Mouse (Mus musculus): ENCODE measurements at regions not wholly inside any gene's neighbourhood (a gene's known extent, or its start where the extent isn't known, plus 50 kb on each side); places are given as distances from the start of the nearest gene placed in this dataset.
A peak's percentile ranks its signal among the peaks of the same experiment; 100 is the strongest.

DNA sequence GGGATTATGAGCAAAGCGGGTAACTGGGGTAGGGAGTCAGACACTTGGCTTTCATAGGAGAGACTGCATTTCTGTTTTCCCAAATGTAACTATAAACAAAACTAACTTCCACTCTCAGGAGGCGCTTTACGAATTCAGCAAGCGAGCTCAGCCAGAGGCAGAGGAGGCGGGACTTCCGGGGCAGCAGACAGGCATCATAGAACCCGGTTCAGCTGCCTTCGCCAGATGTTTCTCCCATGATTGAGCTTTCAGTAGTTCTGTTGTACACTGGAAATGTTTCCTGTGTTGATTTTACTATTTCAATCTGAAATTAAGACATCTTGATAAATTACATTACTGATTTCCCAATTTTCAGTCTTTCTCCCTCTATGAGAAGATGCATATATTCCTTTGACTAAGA is 92.9 kb downstream of the Zfp365 start:
- DNase-seq (ENCODE audit: low read depth, low spot score), result no peak

DNA sequence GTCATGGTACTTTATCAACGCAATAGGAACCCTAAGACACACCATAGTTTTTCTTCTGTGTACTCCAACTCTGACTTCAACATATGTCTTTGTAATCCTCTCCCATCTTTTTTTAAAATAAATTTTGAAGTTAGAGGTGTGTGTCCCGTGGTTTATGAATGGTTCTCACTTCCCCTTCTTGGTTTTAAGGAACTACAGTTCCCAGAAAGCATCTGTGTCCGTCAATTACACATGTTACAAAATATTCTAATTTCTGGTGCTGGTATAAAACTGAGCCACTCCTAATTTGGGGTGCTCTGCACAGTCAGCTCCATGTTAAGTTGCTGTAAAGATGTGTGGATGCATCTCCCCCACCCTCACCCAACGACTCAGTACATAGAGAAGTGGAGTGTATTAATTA is 98.6 kb downstream of the Zfp365 start:
- DNase-seq (ENCODE audit: low read depth, low spot score), result no peak

DNA sequence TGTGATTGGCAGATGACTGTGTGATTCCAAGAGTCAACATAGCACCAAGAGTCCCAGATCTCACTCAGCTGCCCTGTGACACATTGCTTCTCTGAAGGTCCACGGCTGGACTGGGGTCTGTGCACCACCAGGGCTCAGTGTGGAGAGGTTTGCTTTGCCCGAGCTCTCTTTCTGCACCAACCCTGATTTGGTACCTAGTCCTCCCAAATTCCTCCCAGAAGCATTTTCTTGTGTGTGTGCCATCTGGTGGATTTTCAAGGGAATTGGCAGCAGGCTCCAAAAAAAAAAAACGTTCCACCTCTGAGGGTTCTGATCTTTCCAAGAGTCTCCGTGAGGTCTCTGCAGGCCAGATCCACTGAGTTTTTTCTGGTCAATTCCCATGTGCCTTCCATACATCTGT is 107.3 kb downstream of the Zfp365 start:
- DNase-seq (ENCODE audit: low read depth, low spot score), result peak; percentile 54

DNA sequence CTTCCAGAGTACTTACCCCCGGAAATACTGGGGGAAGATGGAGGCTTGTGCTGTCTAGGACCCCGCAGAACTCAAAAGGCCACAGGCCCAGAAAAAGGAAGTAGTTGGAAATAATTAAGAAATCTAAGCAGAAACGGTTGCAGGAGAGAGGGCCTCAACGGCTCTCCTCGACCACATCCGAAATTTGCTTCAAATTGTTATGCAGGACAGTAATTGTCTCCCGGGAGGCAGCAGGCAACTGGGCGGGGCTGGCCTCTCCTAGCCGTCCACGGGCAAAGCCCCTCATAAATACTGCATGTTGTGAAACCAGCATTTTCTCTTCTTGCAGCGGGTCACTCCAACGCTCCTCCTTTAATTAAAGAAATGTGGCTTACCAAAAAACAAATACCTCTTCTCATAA is 107.8 kb downstream of the Zfp365 start:
- no peak for DNase-seq (ENCODE audit: low read depth, low spot score)

DNA sequence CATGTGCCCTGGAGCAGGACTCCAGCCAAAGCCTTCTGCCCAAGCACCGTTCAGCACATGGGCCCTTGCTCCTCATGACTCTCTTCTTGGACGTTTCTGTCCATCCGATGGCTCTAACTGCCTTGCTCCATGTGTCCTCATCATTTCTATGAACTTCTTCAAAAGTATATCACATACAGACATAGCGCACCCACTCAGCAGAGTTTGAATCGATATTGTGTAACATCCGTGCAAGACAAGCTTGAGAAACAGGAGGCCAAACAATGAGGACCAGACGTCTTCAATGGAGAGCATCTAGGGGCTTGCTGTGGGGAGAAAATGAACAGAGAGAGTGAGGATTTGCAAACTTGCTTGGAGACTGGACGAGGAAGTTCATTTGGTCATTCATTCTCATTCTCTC is 110.3 kb downstream of the Zfp365 start:
- no peak for DNase-seq (ENCODE audit: low read depth, low spot score)

DNA sequence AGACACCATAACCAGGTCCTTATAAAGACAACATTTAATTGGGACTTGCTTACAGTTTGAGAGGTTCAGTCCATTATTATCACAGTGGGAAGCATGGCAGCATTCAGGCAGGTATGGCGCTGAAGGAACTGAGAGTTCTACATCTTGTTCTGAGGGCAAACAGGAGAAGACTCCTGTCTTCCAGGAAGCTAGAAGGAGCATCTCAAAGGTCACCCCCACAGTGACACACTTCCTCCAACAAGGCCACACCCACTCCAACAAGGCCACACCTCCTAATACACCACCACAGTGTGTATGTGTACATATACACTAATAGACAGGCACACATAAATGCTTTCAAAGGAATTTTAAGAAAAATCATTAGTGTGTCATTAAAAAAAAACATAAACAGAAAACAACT is 110.8 kb downstream of the Zfp365 start:
- DNase-seq (ENCODE audit: low read depth, low spot score), result no peak

DNA sequence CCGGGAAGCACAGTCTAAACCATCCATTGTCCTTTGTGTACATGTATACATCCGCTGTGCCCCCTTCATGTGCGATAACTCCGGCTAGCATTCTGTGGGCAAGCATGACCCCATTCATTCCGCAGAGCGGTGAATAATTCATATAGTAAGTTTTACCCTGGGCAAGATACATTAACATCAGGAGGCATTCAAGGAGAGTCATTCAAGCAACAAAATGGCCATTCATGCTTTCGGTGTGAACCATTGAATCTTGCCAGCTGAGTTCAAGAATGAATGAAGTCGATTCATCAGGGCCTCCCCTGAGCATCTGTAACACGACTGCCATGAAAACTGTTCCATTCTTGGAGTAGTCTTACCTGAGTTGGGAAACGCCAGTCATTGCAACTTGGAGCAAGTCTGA is 113.5 kb downstream of the Zfp365 start:
- no peak for DNase-seq (ENCODE audit: low read depth, low spot score)

DNA sequence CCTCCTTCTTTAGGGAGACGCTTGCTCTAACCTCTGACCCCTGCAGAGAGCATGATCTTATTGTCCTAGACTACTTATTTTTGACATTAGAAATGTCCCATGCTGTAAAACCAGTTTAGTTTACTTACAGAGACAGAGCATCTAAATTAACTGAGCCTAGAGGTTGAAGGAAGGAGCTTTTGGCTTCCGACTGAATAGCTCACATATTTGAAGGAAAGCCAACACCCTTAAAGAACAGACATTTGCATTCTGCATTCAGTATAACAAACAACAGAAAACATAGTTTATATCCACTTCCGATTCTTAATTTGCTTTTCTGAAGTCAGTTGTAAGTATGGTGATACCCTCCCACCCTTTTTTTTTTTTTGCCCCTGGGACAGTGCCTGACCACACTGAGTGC is 119.3 kb downstream of the Zfp365 start:
- no peak for DNase-seq (ENCODE audit: low read depth, low spot score)

DNA sequence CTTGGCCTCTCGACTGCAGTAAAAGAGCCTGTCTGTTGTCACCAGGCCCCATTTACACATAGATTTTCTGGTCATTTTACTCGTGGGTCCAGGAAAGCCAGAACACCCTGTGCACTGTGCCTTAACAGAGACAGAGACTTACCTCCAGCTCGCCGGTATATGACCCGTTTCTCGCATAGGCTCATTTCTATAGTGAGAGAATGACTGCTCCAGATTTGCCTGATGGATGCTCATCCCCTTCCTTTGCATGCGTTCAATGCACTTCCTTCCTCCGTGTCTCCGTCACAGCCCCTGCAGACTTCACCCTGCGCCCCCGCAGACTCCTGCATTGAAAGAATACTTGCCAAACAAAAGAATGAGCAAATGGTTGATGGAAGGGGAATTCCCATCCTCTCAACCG is 122.8 kb downstream of the Zfp365 start:
- DNase-seq (ENCODE audit: low read depth, low spot score), result no peak

DNA sequence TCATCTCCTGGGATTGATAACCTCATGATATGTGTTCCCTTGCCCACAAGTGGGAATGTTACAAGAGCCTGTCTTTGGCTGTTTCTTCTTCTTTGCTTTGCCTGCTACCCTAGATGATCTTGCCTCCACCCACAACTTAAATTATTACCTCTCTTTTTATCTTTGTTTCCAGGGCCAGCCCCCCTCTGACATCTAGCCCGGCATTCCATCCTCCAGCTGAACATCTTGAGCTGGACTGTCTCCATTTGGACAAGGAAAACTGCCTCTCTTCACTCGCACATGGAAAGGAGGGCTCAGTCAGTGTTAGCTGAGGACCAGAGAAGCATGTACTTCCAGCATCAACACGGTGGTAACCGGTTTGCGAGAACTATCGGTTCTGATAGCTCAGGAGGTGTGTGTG is 124.3 kb downstream of the Zfp365 start:
- no peak for DNase-seq (ENCODE audit: low read depth, low spot score)

DNA sequence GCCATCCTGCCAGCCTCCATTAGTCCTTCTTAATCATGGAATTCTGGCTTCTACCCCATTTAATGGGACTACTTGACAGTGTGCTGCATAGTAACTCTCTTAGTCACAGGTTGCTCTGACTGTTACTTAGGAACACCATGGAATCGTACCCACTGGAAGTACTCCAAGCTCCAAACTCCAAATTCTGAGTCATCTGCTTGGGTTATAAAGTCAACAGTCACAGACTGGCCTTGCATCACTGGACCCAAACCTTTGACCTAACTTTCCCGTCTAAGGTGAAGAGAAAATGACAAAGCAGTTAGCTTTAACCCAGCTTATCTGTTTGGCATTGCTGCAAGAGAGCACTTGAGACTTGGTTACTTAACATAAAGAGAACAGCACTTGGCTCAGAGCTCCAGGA is 126.9 kb downstream of the Zfp365 start:
- no peak for DNase-seq (ENCODE audit: low read depth, low spot score)

DNA sequence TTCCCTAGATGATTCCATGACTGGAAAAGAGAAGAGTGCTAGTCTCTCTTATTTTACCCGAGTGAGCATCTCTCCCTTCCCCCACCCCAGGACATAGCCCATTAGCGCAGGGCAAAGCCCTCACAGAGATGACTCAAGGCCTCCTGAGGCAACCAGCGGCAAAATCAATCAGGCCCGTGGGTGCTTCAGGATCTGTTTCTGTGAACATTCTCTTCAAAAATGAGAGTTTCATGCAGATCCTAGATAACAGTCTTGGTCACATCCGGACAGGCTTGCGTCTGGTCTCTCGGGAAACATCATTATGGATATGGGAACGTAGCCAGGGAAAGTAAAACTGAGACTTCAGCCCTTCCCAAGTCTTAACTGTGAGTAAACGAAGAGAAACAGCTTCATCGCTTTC is 134.1 kb downstream of the Zfp365 start:
- no peak for DNase-seq (ENCODE audit: low read depth, low spot score)

DNA sequence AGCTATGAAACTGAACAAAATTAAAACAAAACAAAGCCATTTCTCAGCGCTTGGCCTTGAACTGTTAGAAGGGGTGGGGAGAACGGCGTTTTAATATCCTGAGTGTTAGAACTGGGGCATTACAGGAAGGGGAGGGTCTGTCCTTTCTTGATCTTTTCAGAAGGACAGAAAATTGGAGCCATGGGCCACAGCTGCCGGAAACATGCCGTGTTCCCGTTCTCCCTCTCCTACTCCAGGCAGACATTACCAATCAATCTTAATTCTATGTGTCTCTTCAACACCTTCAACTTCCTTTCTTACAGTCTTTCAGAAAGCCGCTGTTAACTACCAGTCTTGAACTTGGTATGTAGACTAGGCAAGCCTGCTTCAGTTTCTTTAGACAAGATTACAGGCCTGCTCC is 134.7 kb downstream of the Zfp365 start:
- DNase-seq (ENCODE audit: low read depth, low spot score), result no peak

DNA sequence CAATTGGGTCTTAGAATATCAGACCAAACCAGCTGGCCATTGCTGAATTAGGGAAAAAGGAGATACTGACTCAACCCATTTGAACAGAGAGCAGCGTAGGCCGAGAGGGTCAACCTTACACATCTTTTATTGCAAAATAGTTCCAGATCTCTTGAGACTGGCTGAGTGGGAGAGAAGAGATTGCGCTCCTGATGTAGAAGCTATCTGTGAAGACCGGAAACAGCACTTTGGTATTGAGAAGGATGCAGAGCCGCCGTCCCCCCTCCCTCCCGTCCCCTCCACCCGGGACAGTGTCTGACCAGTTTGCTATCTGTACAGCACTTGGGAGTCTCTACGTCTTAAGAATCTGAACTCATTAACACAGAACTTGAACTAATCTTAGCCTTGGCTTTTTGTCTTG is 135.6 kb downstream of the Zfp365 start:
- no peak for DNase-seq (ENCODE audit: low read depth, low spot score)

DNA sequence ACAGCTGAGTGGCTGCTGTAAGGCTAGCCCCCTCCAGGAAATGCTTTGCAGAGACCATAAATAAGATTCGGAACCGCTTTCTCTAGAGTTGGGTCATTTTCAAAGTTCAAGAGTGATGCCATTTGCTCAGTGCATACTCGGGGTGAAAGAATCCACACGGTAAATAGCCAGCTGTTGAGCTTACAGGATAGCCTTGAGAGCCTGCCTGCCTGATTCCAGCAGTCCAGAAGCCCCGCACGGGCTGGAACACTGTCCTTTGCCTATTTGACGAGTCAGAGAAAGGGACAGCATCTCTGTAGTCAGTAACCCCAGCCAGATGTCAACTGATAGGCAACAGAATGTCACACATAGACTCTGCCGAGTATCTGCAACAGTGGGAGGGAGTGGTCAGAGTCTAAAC is 140.7 kb downstream of the Zfp365 start:
- DNase-seq (ENCODE audit: low read depth, low spot score), result no peak

DNA sequence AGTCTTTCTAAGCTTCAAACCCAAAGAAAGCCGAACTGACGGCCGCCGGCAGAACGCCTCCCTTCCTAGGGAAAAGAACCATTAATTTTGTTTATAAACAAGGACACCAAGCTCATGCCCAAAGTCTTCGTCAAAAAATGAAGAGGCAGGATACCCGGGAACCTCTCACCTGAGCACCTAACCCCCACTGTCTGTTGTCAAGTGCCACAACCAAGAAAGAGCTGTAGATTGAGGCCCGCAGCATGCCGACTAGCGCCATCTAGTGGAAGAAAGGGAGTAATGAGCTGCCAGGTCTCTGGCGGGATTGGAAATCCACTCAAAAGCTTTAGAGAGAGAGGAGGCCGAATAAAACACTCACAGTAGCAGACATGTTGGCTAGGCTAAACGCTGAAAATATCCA is 146.4 kb downstream of the Zfp365 start:
- DNase-seq (ENCODE audit: low read depth, low spot score), result peak; percentile 76

DNA sequence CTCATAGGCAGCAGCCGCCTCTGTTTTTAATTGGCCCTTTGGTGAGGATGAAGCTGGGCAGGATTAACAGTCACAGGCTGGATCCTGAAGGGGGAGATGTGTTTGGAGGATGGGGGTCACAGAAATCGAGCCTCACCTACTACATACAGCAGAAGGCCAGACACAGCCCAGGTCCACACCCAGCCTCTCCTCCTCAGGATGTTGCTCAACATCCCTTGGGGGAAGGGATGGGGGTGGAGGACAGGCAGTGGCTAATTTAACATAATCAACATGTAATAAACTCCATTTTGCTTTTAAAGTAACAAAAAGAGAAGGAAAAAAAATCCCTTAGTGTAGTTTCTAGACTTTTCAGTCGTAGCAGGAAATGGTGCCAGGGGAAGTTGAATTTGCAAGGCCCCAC is 152.0 kb downstream of the Zfp365 start:
- no peak for DNase-seq (ENCODE audit: low read depth, low spot score)

DNA sequence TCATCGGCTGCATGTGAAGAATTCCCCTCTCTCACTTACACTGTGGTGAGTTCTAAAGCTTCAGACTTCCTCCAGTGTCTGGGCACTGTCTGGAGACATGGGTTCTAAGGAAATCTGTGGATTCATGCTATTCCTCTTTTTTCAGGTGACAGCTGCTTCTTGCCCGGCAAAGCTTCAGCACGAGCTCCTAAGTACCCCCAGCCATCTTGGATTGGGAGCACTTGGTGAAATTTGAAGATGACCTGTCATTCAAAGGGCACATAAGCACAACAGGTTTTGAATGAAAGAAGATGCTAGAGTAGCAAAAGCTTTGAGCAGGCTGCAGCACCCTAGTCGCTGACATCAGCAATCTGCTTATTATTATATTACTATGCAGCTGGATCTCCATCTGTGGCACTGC is 164.3 kb downstream of the Zfp365 start:
- DNase-seq (ENCODE audit: low read depth, low spot score), result no peak

DNA sequence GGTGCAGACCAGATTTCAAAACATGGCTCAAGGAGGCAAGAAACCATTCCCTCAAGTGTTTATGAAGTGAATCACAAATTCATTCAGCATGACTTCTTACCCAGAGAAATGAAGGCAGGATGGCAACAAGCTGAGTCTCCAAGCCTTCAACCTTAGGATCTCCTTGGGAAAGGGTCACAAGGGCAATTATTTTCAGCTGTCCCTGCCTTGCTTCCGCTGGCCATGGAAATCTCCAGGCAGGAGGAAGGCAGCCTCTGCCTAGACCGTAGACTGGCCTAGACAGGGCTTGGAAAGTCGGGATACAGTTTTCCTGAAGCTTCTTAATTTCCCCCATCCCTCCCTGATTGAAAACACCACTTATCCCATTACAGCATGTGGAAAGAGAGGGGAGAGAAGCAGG is 165.0 kb downstream of the Zfp365 start:
- no peak for DNase-seq (ENCODE audit: low read depth, low spot score)

DNA sequence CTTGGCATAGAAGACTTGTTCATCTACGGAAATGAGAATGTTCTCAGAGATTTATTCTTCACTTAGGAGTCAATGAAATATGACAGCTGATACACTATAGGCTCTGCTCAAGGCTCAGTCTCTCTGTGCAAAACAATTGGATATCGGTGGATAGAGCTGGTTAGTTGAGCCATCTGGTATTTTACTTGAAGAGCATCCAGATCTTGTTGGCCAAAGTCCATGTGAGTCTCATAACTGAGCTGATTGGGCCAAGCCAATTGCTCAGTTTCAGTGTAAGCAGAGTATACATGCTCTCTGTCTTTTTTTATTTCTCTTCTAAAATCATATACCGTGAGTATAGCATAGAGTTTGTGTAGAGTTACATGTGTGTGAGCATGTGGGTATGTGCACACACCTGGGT is 166.3 kb downstream of the Zfp365 start:
- DNase-seq (ENCODE audit: low read depth, low spot score), result no peak

DNA sequence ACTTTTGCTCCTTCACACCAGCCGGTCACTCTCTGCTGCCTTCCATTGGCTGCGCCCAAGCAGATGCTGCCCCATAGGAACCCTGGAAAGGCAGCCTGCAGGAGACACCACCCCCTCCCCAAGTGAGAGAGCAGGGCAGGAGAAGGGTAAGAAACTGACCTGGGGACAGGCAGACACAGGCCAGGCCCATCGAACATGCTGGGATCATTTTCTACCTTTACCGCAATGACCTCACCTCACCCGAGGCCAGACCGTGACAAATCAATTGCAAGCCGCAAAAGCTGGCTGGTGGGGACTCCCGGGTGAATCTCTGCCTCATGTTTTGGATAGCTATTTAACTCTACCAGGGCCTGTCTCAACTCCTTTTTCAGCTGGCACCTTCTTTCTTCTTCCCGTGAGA is 168.9 kb downstream of the Zfp365 start:
- no peak for DNase-seq (ENCODE audit: low read depth, low spot score)

DNA sequence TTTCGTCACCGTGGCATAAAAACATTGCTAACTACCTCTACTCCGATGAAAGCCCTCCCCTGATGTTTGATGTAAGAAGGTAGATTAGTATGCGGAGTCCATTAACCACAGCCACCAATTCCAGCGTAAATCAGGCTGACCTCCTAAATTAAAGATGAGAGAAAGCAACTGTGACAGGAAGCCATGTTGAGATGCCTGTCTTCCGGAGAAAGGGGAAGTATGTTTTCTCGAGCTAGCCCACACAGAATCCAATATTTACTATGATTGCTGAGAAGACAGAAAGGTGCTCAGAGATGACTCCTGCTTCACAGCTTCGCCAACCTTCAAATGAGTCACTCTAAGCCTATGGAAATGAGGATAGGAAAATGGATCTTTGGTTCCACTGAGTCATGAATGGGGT is 169.6 kb downstream of the Zfp365 start:
- no peak for DNase-seq (ENCODE audit: low read depth, low spot score)

DNA sequence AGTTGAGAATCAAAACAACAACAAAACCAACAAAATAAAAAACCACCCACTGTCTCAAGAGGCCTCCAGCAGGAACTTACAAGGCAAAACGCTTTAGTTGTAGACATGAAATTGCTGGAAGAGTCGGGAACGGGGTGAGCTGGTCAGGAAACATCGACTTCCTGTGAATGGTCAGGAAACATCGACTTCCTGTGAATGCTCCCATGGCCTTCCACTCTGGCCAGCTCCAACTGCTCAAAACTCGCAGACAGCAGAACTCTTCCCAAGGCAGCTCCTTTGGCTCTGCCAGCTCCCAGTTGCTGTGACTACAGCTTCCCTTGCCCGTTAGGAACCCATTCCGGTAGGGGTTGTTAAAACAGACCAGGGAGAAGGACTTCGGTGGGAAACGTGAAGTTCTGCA is 170.2 kb downstream of the Zfp365 start:
- no peak for DNase-seq (ENCODE audit: low read depth, low spot score)

DNA sequence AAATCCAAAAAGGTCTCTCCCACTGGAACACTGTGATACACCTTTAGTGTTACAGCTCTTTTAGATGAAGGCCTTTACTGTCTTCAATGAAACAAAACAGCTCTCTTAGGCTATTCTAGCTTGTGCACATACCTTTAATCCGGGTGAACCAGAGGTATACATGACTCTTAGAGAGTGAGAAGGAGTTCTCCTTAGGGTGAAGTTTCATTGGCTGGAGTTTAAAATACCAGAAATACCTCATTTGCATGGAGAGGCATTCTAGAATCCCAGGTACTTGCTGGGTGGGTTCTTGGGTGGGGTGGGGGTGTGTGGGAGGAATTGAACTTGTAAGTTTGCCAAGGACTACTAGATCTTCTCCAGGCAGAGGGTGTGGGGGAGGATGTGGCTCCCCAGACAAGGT is 173.3 kb downstream of the Zfp365 start:
- DNase-seq (ENCODE audit: low read depth, low spot score), result no peak

DNA sequence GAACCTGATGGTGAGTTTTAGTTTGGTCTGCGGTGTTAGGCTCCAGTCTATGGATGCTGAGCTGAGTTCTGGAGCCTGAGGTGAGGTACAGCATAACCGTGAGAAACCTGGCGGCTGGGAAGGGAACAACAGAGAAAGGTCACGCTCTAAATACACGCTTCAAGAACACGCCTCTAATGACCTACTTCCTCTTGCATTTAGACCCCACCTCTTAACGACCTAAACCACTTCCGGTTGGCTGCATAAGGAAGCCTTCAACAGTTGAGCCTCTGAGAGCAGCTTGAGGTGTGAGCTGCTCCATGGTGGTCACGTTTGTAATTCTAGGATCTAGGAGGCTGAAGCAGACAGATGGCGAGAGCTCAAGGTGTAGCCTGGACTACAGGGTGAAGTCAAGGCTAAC is 175.8 kb downstream of the Zfp365 start:
- peak; percentile 74 for DNase-seq (ENCODE audit: low read depth, low spot score)
